Mouse (Mus musculus) small intestine, adult 2 months (tissue): ENCODE measurements around the gene Myoz1.

Experiments used
- CTCF ChIP-seq: fragments of 200-500 bp; IDR thresholded peaks from 2 replicates; pipeline ENCODE4 v1.5.1; 2012; ENCODE audit warnings: low read depth, mild to moderate bottlenecking, control low read depth, inconsistent platforms, low read length, moderate library complexity, mixed read lengths; ENCODE audit not compliant: insufficient replicate concordance, insufficient read length; ENCODE audit errors: extremely low read depth
- POLR2A ChIP-seq: fragments of 200-500 bp; IDR thresholded peaks from 2 replicates; pipeline ENCODE4 v1.6.1; 2012; ENCODE audit warnings: low read depth, mild to moderate bottlenecking, control low read depth, inconsistent platforms, low read length, moderate library complexity

DNA sequence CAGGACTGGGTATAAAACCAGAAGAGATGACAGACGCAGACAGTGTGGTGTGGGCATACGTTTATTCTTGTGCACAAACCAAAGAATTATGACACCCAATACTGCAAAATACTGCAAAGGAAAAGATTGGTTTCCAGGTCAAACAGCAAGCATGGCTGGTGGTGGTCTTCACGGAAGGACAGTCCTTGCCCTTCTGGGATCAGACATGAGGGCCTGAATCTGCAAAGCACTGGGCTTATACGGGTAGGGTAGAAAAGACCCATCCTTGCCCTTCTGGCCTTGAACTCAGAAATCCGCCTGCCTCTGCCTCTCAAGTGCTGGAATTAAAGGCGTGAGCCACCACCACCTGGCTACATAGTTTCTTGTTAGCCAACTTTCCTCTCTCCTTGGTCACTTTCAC, 2.6 kb upstream of the Myoz1 start:
- TF ChIP-seq CTCF (no peak), POLR2A (no peak)
